Mouse (Mus musculus) forelimb bud, embryonic 11.5 days (tissue): Measurements from ENCODE around the gene Tmem59l.

Source experiments
- DNase-seq: peaks from one replicate; pipeline ENCODE4 v3.0.0-alpha.2; 2012; ENCODE audit warnings: low read depth, low spot score

Gene Tmem59l

GRCm38 (mm10) chr8:70490061-70490879, 3.1 kb upstream of the Tmem59l start:
- no peak for DNase-seq

GRCm38 (mm10) chr8:70489576-70489975, 2.4 kb upstream of the Tmem59l start:
- no peak for DNase-seq

- no peak for DNase-seq
These were observed 1.8 kb upstream of the Tmem59l start for GRCm38 (mm10) chr8:70488931-70489470.

GRCm38 (mm10) chr8:70487993-70488796, 1.0 kb upstream of the Tmem59l start:
- DNase-seq, result no peak

- DNase-seq, result no peak
These were observed 922 bp downstream of the Tmem59l start for GRCm38 (mm10) chr8:70486191-70486681.

- DNase-seq, result no peak
These were observed 4.2 kb downstream of the Tmem59l start for GRCm38 (mm10) chr8:70482943-70483342.

GRCm38 (mm10) chr8:70481908-70482307, 5.2 kb downstream of the Tmem59l start:
- no peak for DNase-seq

GRCm38 (mm10) chr8:70477269-70477982, 9.7 kb downstream of the Tmem59l start:
- peak; percentile 51 for DNase-seq

GRCm38 (mm10) chr8:70476333-70477268, 10.6 kb downstream of the Tmem59l start, which contains the start of gene Klhl26:
Gene Klhl26 (minus strand): TSS chr8:70476968.
- DNase-seq, result peak; percentile 92

- no peak for DNase-seq
These were observed 15.3 kb downstream of the Tmem59l start for GRCm38 (mm10) chr8:70471856-70472255.

GRCm38 (mm10) chr8:70469938-70470337, 17.2 kb downstream of the Tmem59l start:
- DNase-seq, result no peak

- no peak for DNase-seq
These were observed 17.8 kb downstream of the Tmem59l start for GRCm38 (mm10) chr8:70469295-70469916.

- DNase-seq, result no peak
These were observed 18.4 kb downstream of the Tmem59l start for GRCm38 (mm10) chr8:70468733-70469132.

- no peak for DNase-seq
These were observed 19.3 kb downstream of the Tmem59l start for GRCm38 (mm10) chr8:70467907-70468306.

GRCm38 (mm10) chr8:70467229-70467725, 19.9 kb downstream of the Tmem59l start:
- DNase-seq, result no peak

GRCm38 (mm10) chr8:70466771-70467170, 20.4 kb downstream of the Tmem59l start:
- DNase-seq, result no peak

GRCm38 (mm10) chr8:70466305-70466704, 20.9 kb downstream of the Tmem59l start:
- no peak for DNase-seq

- DNase-seq, result no peak
These were observed 21.5 kb downstream of the Tmem59l start for GRCm38 (mm10) chr8:70465701-70466100.

- DNase-seq, result no peak
These were observed 23.0 kb downstream of the Tmem59l start for GRCm38 (mm10) chr8:70464162-70464561.

- DNase-seq, result peak; percentile 23
These were observed 23.9 kb downstream of the Tmem59l start for GRCm38 (mm10) chr8:70463306-70463705.
